Mouse (Mus musculus): Measurements from ENCODE around the gene Ptch1. TPM values are rescaled to one million over a fixed set of nuclear protein-coding genes. Genes with fewer than 3 reads are reported as not detected.

Ptch1 gene
- polyA plus RNA-seq (2012; rRNA removed), result 20.2 and 22.3 TPM in 2 replicates

- H3K4me1 ChIP-seq (ENCODE audit: control insufficient read depth, insufficient read depth, low read length), result peaks cover 6% of the 10 kb centered on the region; the same call in 1 of the 2 replicates
- H3K27ac ChIP-seq (ENCODE audit: insufficient read depth, low read length), result 0 out of 2 replicates have a peak within 1 kb of the TSS, but pooled peaks have one; percentile 48
- TF ChIP-seq POLR2A (IDR thresholded peaks at IDR 0.05; ENCODE audit: extremely low read depth, insufficient read depth, low read length) (no peak), CTCF (IDR thresholded peaks at IDR 0.05; ENCODE audit: extremely low read depth, insufficient read depth, low read length) (no peak)
- peak within 1 kb of the TSS; percentile 62 for H3K4me3 ChIP-seq (ENCODE audit: insufficient read depth, low read length)
These were observed at the start of gene Ptch1 for GRCm38 (mm10) chr13:63573256-63573835. Gene Ptch1 (minus strand): TSS chr13:63573598.

- TF ChIP-seq POLR2A (IDR thresholded peaks at IDR 0.05; ENCODE audit: extremely low read depth, insufficient read depth, low read length) (no peak), CTCF (IDR thresholded peaks at IDR 0.05; ENCODE audit: extremely low read depth, insufficient read depth, low read length) (no peak)
- Histone ChIP-seq H3K4me1 (ENCODE audit: control insufficient read depth, insufficient read depth, low read length) (no peaks in the 10 kb centered on the region), H3K27ac (ENCODE audit: insufficient read depth, low read length) (no peak overlapping the region), H3K4me3 (ENCODE audit: insufficient read depth, low read length) (no peak overlapping the region)
These were observed 47.9 kb upstream of the Ptch1 start for GRCm38 (mm10) chr13:63621301-63621700.

- no peaks in the 10 kb centered on the region for H3K4me1 ChIP-seq (ENCODE audit: control insufficient read depth, insufficient read depth, low read length)
- H3K4me3 ChIP-seq (ENCODE audit: insufficient read depth, low read length), result no peak overlapping the region
- no peak for TF ChIP-seq CTCF (IDR thresholded peaks at IDR 0.05; ENCODE audit: extremely low read depth, insufficient read depth, low read length)
- no peak for TF ChIP-seq POLR2A (IDR thresholded peaks at IDR 0.05; ENCODE audit: extremely low read depth, insufficient read depth, low read length)
- no peak overlapping the region for H3K27ac ChIP-seq (ENCODE audit: insufficient read depth, low read length)
These were observed 39.8 kb upstream of the Ptch1 start for GRCm38 (mm10) chr13:63613201-63613600.

GRCm38 (mm10) chr13:63609734-63610133 lies 36.3 kb upstream of the Ptch1 start:
- H3K4me3 ChIP-seq (ENCODE audit: insufficient read depth, low read length), result no peak overlapping the region
- no peak for TF ChIP-seq POLR2A (IDR thresholded peaks at IDR 0.05; ENCODE audit: extremely low read depth, insufficient read depth, low read length)
- no peak for TF ChIP-seq CTCF (IDR thresholded peaks at IDR 0.05; ENCODE audit: extremely low read depth, insufficient read depth, low read length)
- H3K4me1 ChIP-seq (ENCODE audit: control insufficient read depth, insufficient read depth, low read length), result no peaks in the 10 kb centered on the region
- H3K27ac ChIP-seq (ENCODE audit: insufficient read depth, low read length), result no peak overlapping the region

GRCm38 (mm10) chr13:63597593-63597992 lies 24.2 kb upstream of the Ptch1 start:
- H3K4me1 ChIP-seq (ENCODE audit: control insufficient read depth, insufficient read depth, low read length), result no peaks in the 10 kb centered on the region
- no peak overlapping the region for H3K27ac ChIP-seq (ENCODE audit: insufficient read depth, low read length)
- TF ChIP-seq POLR2A (IDR thresholded peaks at IDR 0.05; ENCODE audit: extremely low read depth, insufficient read depth, low read length), result no peak
- TF ChIP-seq CTCF (IDR thresholded peaks at IDR 0.05; ENCODE audit: extremely low read depth, insufficient read depth, low read length), result no peak
- H3K4me3 ChIP-seq (ENCODE audit: insufficient read depth, low read length), result no peak overlapping the region

GRCm38 (mm10) chr13:63595869-63596268 lies 22.5 kb upstream of the Ptch1 start:
- no peaks in the 10 kb centered on the region for H3K4me1 ChIP-seq (ENCODE audit: control insufficient read depth, insufficient read depth, low read length)
- TF ChIP-seq POLR2A (IDR thresholded peaks at IDR 0.05; ENCODE audit: extremely low read depth, insufficient read depth, low read length) (no peak), CTCF (IDR thresholded peaks at IDR 0.05; ENCODE audit: extremely low read depth, insufficient read depth, low read length) (no peak)
- H3K4me3 ChIP-seq (ENCODE audit: insufficient read depth, low read length), result no peak overlapping the region
- no peak overlapping the region for H3K27ac ChIP-seq (ENCODE audit: insufficient read depth, low read length)

GRCm38 (mm10) chr13:63593469-63594050 lies 20.2 kb upstream of the Ptch1 start:
- no peak for TF ChIP-seq POLR2A (IDR thresholded peaks at IDR 0.05; ENCODE audit: extremely low read depth, insufficient read depth, low read length)
- no peak for TF ChIP-seq CTCF (IDR thresholded peaks at IDR 0.05; ENCODE audit: extremely low read depth, insufficient read depth, low read length)
- H3K4me1 ChIP-seq (ENCODE audit: control insufficient read depth, insufficient read depth, low read length), result no peaks in the 10 kb centered on the region
- H3K4me3 ChIP-seq (ENCODE audit: insufficient read depth, low read length), result no peak overlapping the region
- no peak overlapping the region for H3K27ac ChIP-seq (ENCODE audit: insufficient read depth, low read length)

GRCm38 (mm10) chr13:63592755-63593154 lies 19.4 kb upstream of the Ptch1 start:
- TF ChIP-seq POLR2A (IDR thresholded peaks at IDR 0.05; ENCODE audit: extremely low read depth, insufficient read depth, low read length), result no peak
- no peak for TF ChIP-seq CTCF (IDR thresholded peaks at IDR 0.05; ENCODE audit: extremely low read depth, insufficient read depth, low read length)
- Histone ChIP-seq H3K4me3 (ENCODE audit: insufficient read depth, low read length) (no peak overlapping the region), H3K4me1 (ENCODE audit: control insufficient read depth, insufficient read depth, low read length) (no peaks in the 10 kb centered on the region), H3K27ac (ENCODE audit: insufficient read depth, low read length) (no peak overlapping the region)

- Histone ChIP-seq H3K4me3 (ENCODE audit: insufficient read depth, low read length) (no peak overlapping the region), H3K27ac (ENCODE audit: insufficient read depth, low read length) (no peak overlapping the region), H3K4me1 (ENCODE audit: control insufficient read depth, insufficient read depth, low read length) (peaks cover 6% of the 10 kb centered on the region; the same call in 1 of the 2 replicates)
- no peak for TF ChIP-seq POLR2A (IDR thresholded peaks at IDR 0.05; ENCODE audit: extremely low read depth, insufficient read depth, low read length)
- TF ChIP-seq CTCF (IDR thresholded peaks at IDR 0.05; ENCODE audit: extremely low read depth, insufficient read depth, low read length), result no peak
These were observed 1.2 kb upstream of the Ptch1 start for GRCm38 (mm10) chr13:63574601-63575000.
